Mouse (Mus musculus) liver, postnatal 0 days (tissue): ENCODE results near the gene Vash2.

ENCODE experiments used
- CTCF ChIP-seq: sonication (generic); IDR thresholded peaks from 2 replicates; pipeline ENCODE4 v1.5.1; 2016; ENCODE audit warnings: antibody characterized with exemption, low read depth
- EP300 ChIP-seq: IDR thresholded peaks from 2 replicates; pipeline ENCODE4 v1.6.1; 2016; ENCODE audit warnings: antibody characterized with exemption, low read depth, mild to moderate bottlenecking

- TF ChIP-seq CTCF (no peak), EP300 (no peak)
These were observed 20.3 kb downstream of the Vash2 start for GRCm38 (mm10) chr1:190958821-190959220.
